Mouse (Mus musculus) hindbrain, embryonic 14.5 days (tissue): ENCODE results near the gene Xpnpep2. TPM values are rescaled to one million over a fixed set of nuclear protein-coding genes. Genes with fewer than 3 reads are reported as not detected.

Experiments used
- ATAC-seq: fragments of 200-750 bp; cut with Nextera tagmentation; 2 replicates; pipeline ENCODE4 v1.8.0; 2017; ENCODE audit warnings: moderate number of reproducible peaks, mild to moderate bottlenecking, moderate TSS enrichment, moderate library complexity; ENCODE audit not compliant: low FRiP score
- DNase-seq: peaks from one replicate; pipeline ENCODE4 v3.0.0-alpha.2; 2015; ENCODE audit warnings: low spot score
- H3K27ac ChIP-seq: fragments of 300-500 bp; sonication (generic); 2 replicates; pipeline ENCODE4 v1.5.1; 2014; ENCODE audit warnings: mild to moderate bottlenecking, moderate library complexity
- H3K27me3 ChIP-seq: fragments of 300-500 bp; sonication (generic); 2 replicates; pipeline ENCODE4 v1.6.1; 2014; ENCODE audit warnings: mild to moderate bottlenecking, low read length, mixed read lengths; ENCODE audit not compliant: control insufficient read depth, insufficient read depth
- H3K36me3 ChIP-seq: fragments of 300-500 bp; sonication (generic); replicated peaks from 2 replicates; pipeline ENCODE4 v1.6.1; 2014; ENCODE audit not compliant: control insufficient read depth, insufficient read depth
- H3K4me1 ChIP-seq: fragments of 300-500 bp; sonication (generic); replicated peaks from 2 replicates; pipeline ENCODE4 v1.6.1; 2014; ENCODE audit warnings: antibody characterized with exemption, low read length, mixed read lengths; ENCODE audit not compliant: control insufficient read depth, insufficient read depth
- H3K4me2 ChIP-seq: fragments of 300-500 bp; sonication (generic); replicated peaks from 2 replicates; pipeline ENCODE4 v1.6.1; 2014; ENCODE audit warnings: mild to moderate bottlenecking, moderate library complexity
- H3K4me3 ChIP-seq: fragments of 300-500 bp; sonication (generic); replicated peaks from 2 replicates; pipeline ENCODE4 v1.5.1; 2014; ENCODE audit warnings: mild to moderate bottlenecking, low read length
- H3K9ac ChIP-seq: fragments of 300-500 bp; sonication (generic); 2 replicates; pipeline ENCODE4 v1.6.1; 2014
- H3K9me3 ChIP-seq: fragments of 300-500 bp; sonication (generic); 2 replicates; pipeline ENCODE4 v1.6.1; 2016; ENCODE audit warnings: low read length; ENCODE audit not compliant: control insufficient read depth
- WGBS: fragments of 180-500 bp; shearing (Covaris S2); extraction: QIAGEN DNeasy Blood & Tissue Kit; methylation state at CpG from one replicate; pipeline ENCODE4 v1.1.7; 2014; 5-methylcytosine and 5-hydroxymethylcytosine counted together
- polyA plus RNA-seq: library from polyadenylated mRNA; unstranded; fragments of >200 nt; fragmentation: Nextera tagmentation; extraction: Ambion mirVana; gene quantifications from 2 replicates; pipeline ENCODE4 v1.2.1, GENCODE M21; 2014

Xpnpep2 gene
- 0.35 and 0.70 TPM in 2 replicates for polyA plus RNA-seq

- H3K9ac ChIP-seq = no peak within 1 kb of the TSS
- no peak within 1 kb of the TSS for H3K4me3 ChIP-seq
- no peaks in the 10 kb centered on the region for H3K27me3 ChIP-seq
- ATAC-seq (no peak), DNase-seq (no peak)
- H3K4me2 ChIP-seq = no peak within 1 kb of the TSS
- 76% methylated on average over 6 of the region's 6 CpGs for WGBS
- no peak within 1 kb of the TSS for H3K27ac ChIP-seq
- no peaks in the 10 kb centered on the region for H3K36me3 ChIP-seq
- H3K4me1 ChIP-seq = no peaks in the 10 kb centered on the region
- H3K9me3 ChIP-seq = no peaks in the 10 kb centered on the region
These were observed at the start of gene Xpnpep2 for GRCm38 (mm10) chrX:48108394-48109315. Gene Xpnpep2 (plus strand): TSS chrX:48108725.

- H3K4me2 ChIP-seq = no peak overlapping the region
- no peak overlapping the region for H3K9ac ChIP-seq
- no peak overlapping the region for H3K27ac ChIP-seq
- 85% methylated on average over 4 of the region's 4 CpGs for WGBS
- no peaks in the 10 kb centered on the region for H3K27me3 ChIP-seq
- no peaks in the 10 kb centered on the region for H3K36me3 ChIP-seq
- no peaks in the 10 kb centered on the region for H3K4me1 ChIP-seq
- no peak overlapping the region for H3K4me3 ChIP-seq
- DNase-seq (no peak), ATAC-seq (no peak)
- H3K9me3 ChIP-seq = no peaks in the 10 kb centered on the region
These were observed 46.0 kb upstream of the Xpnpep2 start for GRCm38 (mm10) chrX:48062481-48062880.

GRCm38 (mm10) chrX:48064166-48064853 is 44.2 kb upstream of the Xpnpep2 start:
- Histone ChIP-seq H3K4me2 (no peak overlapping the region), H3K9ac (no peak overlapping the region), H3K4me3 (no peak overlapping the region), H3K27me3 (no peaks in the 10 kb centered on the region), H3K4me1 (no peaks in the 10 kb centered on the region), H3K27ac (no peak overlapping the region), H3K36me3 (no peaks in the 10 kb centered on the region), H3K9me3 (no peaks in the 10 kb centered on the region)
- 27% methylated on average over 5 of the region's 5 CpGs for WGBS
- no peak for ATAC-seq
- no peak for DNase-seq

- no peak for ATAC-seq
- Histone ChIP-seq H3K9ac (no peak overlapping the region), H3K27ac (no peak overlapping the region)
These were observed 41.6 kb upstream of the Xpnpep2 start for GRCm38 (mm10) chrX:48066891-48067290.

GRCm38 (mm10) chrX:48071961-48072360 is 36.6 kb upstream of the Xpnpep2 start:
- DNase-seq (no peak), ATAC-seq (no peak)
- 30% methylated on average over 3 of the region's 3 CpGs for WGBS
- Histone ChIP-seq H3K4me2 (no peak overlapping the region), H3K27me3 (peaks cover 15% of the 10 kb centered on the region), H3K9me3 (no peaks in the 10 kb centered on the region), H3K4me3 (no peak overlapping the region), H3K27ac (no peak overlapping the region), H3K4me1 (no peaks in the 10 kb centered on the region), H3K9ac (no peak overlapping the region), H3K36me3 (no peaks in the 10 kb centered on the region)

More at GRCm38 (mm10) chrX:48066891-48067290, 41.6 kb upstream of the Xpnpep2 start:
- 67% methylated on average over 3 of the region's 3 CpGs for WGBS
- Histone ChIP-seq H3K27me3 (no peaks in the 10 kb centered on the region), H3K9me3 (no peaks in the 10 kb centered on the region), H3K4me3 (no peak overlapping the region), H3K4me1 (no peaks in the 10 kb centered on the region), H3K36me3 (no peaks in the 10 kb centered on the region), H3K4me2 (no peak overlapping the region)
- DNase-seq = no peak

- WGBS = 27% methylated on average over 5 of the region's 5 CpGs
- no peak for DNase-seq
These were observed 36.1 kb upstream of the Xpnpep2 start for GRCm38 (mm10) chrX:48072401-48072800.

GRCm38 (mm10) chrX:48074691-48075090 is 33.8 kb upstream of the Xpnpep2 start:
- no peaks in the 10 kb centered on the region for H3K9me3 ChIP-seq
- DNase-seq = no peak
- peaks cover 15% of the 10 kb centered on the region for H3K27me3 ChIP-seq
- no peak for ATAC-seq
- H3K9ac ChIP-seq = no peak overlapping the region
- no peaks in the 10 kb centered on the region for H3K4me1 ChIP-seq
- no peaks in the 10 kb centered on the region for H3K36me3 ChIP-seq
- H3K4me3 ChIP-seq = no peak overlapping the region
- no peak overlapping the region for H3K4me2 ChIP-seq
- 82% methylated on average over 3 of the region's 3 CpGs for WGBS
- no peak overlapping the region for H3K27ac ChIP-seq

More at GRCm38 (mm10) chrX:48072401-48072800, 36.1 kb upstream of the Xpnpep2 start:
- H3K27ac ChIP-seq = no peak overlapping the region
- no peak overlapping the region for H3K4me2 ChIP-seq
- H3K27me3 ChIP-seq = peaks cover 15% of the 10 kb centered on the region
- no peaks in the 10 kb centered on the region for H3K4me1 ChIP-seq
- ATAC-seq = no peak
- H3K36me3 ChIP-seq = no peaks in the 10 kb centered on the region
- no peaks in the 10 kb centered on the region for H3K9me3 ChIP-seq
- no peak overlapping the region for H3K9ac ChIP-seq
- no peak overlapping the region for H3K4me3 ChIP-seq

GRCm38 (mm10) chrX:48076806-48077425 is 31.6 kb upstream of the Xpnpep2 start:
- H3K9me3 ChIP-seq = no peaks in the 10 kb centered on the region
- no peak overlapping the region for H3K9ac ChIP-seq
- no peak for DNase-seq
- 85% methylated on average over 4 of the region's 4 CpGs for WGBS
- ATAC-seq = no peak
- peaks cover 15% of the 10 kb centered on the region for H3K27me3 ChIP-seq
- no peak overlapping the region for H3K4me2 ChIP-seq
- no peak overlapping the region for H3K27ac ChIP-seq
- H3K4me3 ChIP-seq = no peak overlapping the region
- H3K4me1 ChIP-seq = no peaks in the 10 kb centered on the region
- no peaks in the 10 kb centered on the region for H3K36me3 ChIP-seq

- Histone ChIP-seq H3K27ac (no peak overlapping the region), H3K9me3 (no peaks in the 10 kb centered on the region), H3K4me3 (no peak overlapping the region), H3K27me3 (no peaks in the 10 kb centered on the region), H3K4me2 (no peak overlapping the region), H3K4me1 (no peaks in the 10 kb centered on the region), H3K36me3 (no peaks in the 10 kb centered on the region), H3K9ac (no peak overlapping the region)
- ATAC-seq (no peak), DNase-seq (no peak)
- 67% methylated on average over 5 of the region's 5 CpGs for WGBS
These were observed 26.2 kb upstream of the Xpnpep2 start for GRCm38 (mm10) chrX:48082364-48082763.
